Comparison of ENCODE assay signal across 35 mouse cellular contexts in genomic region chr10:86758211-86758610, GRCm38 (mm10). TPM values are rescaled to one million over a fixed set of nuclear protein-coding genes. Genes with fewer than 3 reads are reported as not detected.
"Had no signal": no experiment of that assay in that cellular context is flagged by ENCODE, and none has a peak within 500 bp of the region (broad histone marks: within the 10 kb centered on the region; RNA-seq: fewer than 3 reads in every experiment).

No protein-coding gene starts in this region.

- H3K4me1 ChIP-seq: embryonic facial prominence, embryonic 12.5 days; embryonic facial prominence, embryonic 15.5 days; forebrain, embryonic 12.5 days; forebrain, embryonic 13.5 days; forebrain, embryonic 15.5 days had no signal

- H3K9ac ChIP-seq: embryonic facial prominence, embryonic 12.5 days; embryonic facial prominence, embryonic 13.5 days; embryonic facial prominence, embryonic 15.5 days; forebrain, embryonic 12.5 days; forebrain, embryonic 13.5 days; forebrain, embryonic 15.5 days; forebrain, postnatal 0 days had no signal

- DNase-seq: cerebellum, adult 18-20 months; cerebellum, adult 2 months; cerebellum, adult 8-10 months; cerebellum, adult 9-10 months; cerebellum, adult 9-11 months; cerebellum, postnatal 10 days; cerebellum, postnatal 14 days; cerebellum, postnatal 25 days; cerebellum, postnatal 36 days; embryo, embryonic 11 days; forebrain, postnatal 0 days; gastrocnemius, adult 2 months; gastrocnemius, postnatal 10 days; gastrocnemius, postnatal 14 days; gastrocnemius, postnatal 25 days; heart, adult 18-20 months; heart, adult 2 months had no signal

- ATAC-seq: forebrain, embryonic 13.5 days; forebrain, embryonic 14.5 days; forebrain, embryonic 15.5 days; forebrain, embryonic 16.5 days; forebrain, postnatal 0 days had no signal

- H3K27me3 ChIP-seq: embryonic facial prominence, embryonic 12.5 days; embryonic facial prominence, embryonic 13.5 days; embryonic facial prominence, embryonic 15.5 days; forebrain, embryonic 12.5 days; forebrain, embryonic 13.5 days; forebrain, embryonic 15.5 days had no signal

- H3K27ac ChIP-seq: embryonic facial prominence, embryonic 10.5 days; embryonic facial prominence, embryonic 12.5 days; embryonic facial prominence, embryonic 13.5 days; embryonic facial prominence, embryonic 15.5 days; forebrain, embryonic 10.5 days; forebrain, embryonic 12.5 days; forebrain, embryonic 13.5 days; forebrain, embryonic 15.5 days; gastrocnemius, adult 2 months; heart, adult 2 months had no signal

- H3K9me3 ChIP-seq: embryonic facial prominence, embryonic 10.5 days; embryonic facial prominence, embryonic 12.5 days; embryonic facial prominence, embryonic 13.5 days; embryonic facial prominence, embryonic 15.5 days; forebrain, embryonic 10.5 days; forebrain, embryonic 12.5 days; forebrain, embryonic 15.5 days had no signal

- H3K36me3 ChIP-seq: embryonic facial prominence, embryonic 10.5 days; embryonic facial prominence, embryonic 12.5 days; embryonic facial prominence, embryonic 13.5 days; embryonic facial prominence, embryonic 15.5 days; forebrain, embryonic 10.5 days; forebrain, embryonic 12.5 days; forebrain, embryonic 15.5 days had no signal

- H3K4me2 ChIP-seq: embryonic facial prominence, embryonic 12.5 days; embryonic facial prominence, embryonic 13.5 days; embryonic facial prominence, embryonic 15.5 days; forebrain, embryonic 12.5 days; forebrain, embryonic 13.5 days; forebrain, embryonic 15.5 days had no signal

- H3K4me3 ChIP-seq: embryonic facial prominence, embryonic 10.5 days; embryonic facial prominence, embryonic 12.5 days; embryonic facial prominence, embryonic 13.5 days; embryonic facial prominence, embryonic 15.5 days; erythroblast, embryonic 14.5 days; forebrain, embryonic 10.5 days; forebrain, embryonic 12.5 days; forebrain, embryonic 13.5 days; forebrain, embryonic 15.5 days; gastrocnemius, adult 2 months; heart, adult 2 months had no signal

RNA-seq across cellular contexts. Expression of gene Gm49358, which starts 5.6 kb away (rescaled TPM):
- total RNA-seq: common myeloid progenitor, adult 5-6 weeks; granulocyte monocyte progenitor cell, adult 5-6 weeks had no signal
- polyA plus RNA-seq: cerebellum, adult 2 months; cortical plate, adult 2 months; embryonic facial prominence, embryonic 10.5 days; embryonic facial prominence, embryonic 12.5 days; embryonic facial prominence, embryonic 13.5 days; embryonic facial prominence, embryonic 14.5 days; embryonic facial prominence, embryonic 15.5 days; erythroblast, embryonic 14.5 days; forebrain, embryonic 10.5 days; forebrain, embryonic 11.5 days; forebrain, embryonic 12.5 days; forebrain, embryonic 13.5 days; forebrain, embryonic 14.5 days; forebrain, embryonic 15.5 days; forebrain, embryonic 16.5 days; forebrain, postnatal 0 days; frontal cortex, adult 2 months; gonadal fat pad, adult 2 months; heart, adult 2 months had no signal

RNA-seq across cellular contexts. Expression of gene Ttc41, which starts 52.6 kb away (rescaled TPM):
- polyA plus RNA-seq: erythroblast, embryonic 14.5 days had no signal
